In the genomic region with DNA sequence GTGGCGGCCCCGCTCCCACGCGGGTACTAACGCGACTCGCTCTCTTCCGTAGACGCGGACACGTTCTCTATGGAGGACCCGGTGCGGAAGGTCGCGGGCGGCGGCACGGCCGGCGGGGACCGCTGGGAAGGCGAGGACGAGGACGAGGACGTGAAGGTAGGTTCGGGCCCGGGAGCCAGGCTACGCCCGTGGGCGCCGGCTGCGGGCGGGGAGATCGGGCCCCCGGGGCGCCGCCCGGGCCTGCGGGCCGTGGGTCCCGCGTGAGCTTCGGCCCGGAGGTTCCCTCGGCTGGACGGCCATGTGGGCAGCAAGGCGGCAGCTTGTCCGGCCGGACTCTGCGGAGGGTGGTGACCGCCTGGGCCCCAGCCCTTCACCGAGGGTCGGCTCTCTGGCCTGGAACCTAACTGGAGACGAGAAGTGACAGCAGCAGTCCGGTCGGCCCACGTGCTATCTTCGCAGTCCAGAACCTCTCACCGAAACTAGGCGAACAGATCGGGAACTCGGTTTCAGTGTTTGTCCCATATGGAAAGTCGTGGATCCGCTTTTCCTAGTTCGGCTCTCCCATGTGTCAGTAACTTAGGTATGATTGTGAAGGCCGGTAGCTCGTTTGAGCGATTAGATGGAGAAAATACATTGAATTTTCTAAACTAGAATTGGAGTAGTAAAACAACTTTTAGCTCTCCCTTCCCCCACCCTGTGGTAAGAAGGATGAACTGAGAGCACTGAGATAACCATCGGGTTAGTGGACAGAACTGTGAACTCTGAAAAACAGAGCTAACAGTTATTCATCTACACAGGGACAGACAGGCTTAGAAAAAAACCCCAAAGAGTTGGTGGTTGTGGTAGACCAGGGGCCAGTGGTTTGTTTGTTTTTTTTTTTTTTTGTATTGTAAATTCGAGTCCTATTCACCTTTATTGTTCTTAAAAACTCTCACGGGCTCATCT, we compare ENCODE assay signal across 8 mouse cellular contexts. TPM values are rescaled to one million over a fixed set of nuclear protein-coding genes. Genes with fewer than 3 reads are reported as not detected.
DNase-seq lines count a peak whose midpoint lies in the region; ATAC-seq and TF ChIP-seq lines count a peak whose summit lies in the region.

No protein-coding gene starts in this region.

- H3K27ac ChIP-seq in embryonic facial prominence, embryonic 12.5 days, result peak overlapping the region; percentile 91
- H3K27ac ChIP-seq in heart, embryonic 11.5 days (ENCODE audit: low read depth, low read length), result peak overlapping the region; percentile 91
- H3K27ac ChIP-seq in lung, embryonic 16.5 days (ENCODE audit: low read length), result peak overlapping the region; percentile 82

- 1% methylated on average over 70 of the region's 71 CpGs for WGBS in embryonic facial prominence, embryonic 12.5 days
- WGBS in heart, embryonic 11.5 days (ENCODE audit: insufficient replicate concordance), result 1% methylated on average over 56 of the region's 71 CpGs
- under 1% methylated on average over 64 of the region's 71 CpGs for WGBS in lung, embryonic 16.5 days

- H3K36me3 ChIP-seq in G1E (replicated peaks), result peaks cover 23% of the 10 kb centered on the region
- H3K36me3 ChIP-seq in embryonic facial prominence, embryonic 12.5 days, result no peaks in the 10 kb centered on the region
- no peaks in the 10 kb centered on the region for H3K36me3 ChIP-seq in heart, embryonic 11.5 days (ENCODE audit: control insufficient read depth, insufficient read depth, low read length)
- no peaks in the 10 kb centered on the region for H3K36me3 ChIP-seq in lung, embryonic 16.5 days (ENCODE audit: control insufficient read depth, insufficient read depth, low read length)

- peak overlapping the region; percentile 75 for H3K4me2 ChIP-seq in embryonic facial prominence, embryonic 12.5 days (replicated peaks)
- H3K4me2 ChIP-seq in heart, embryonic 11.5 days, result peak overlapping the region; percentile 87
- H3K4me2 ChIP-seq in lung, embryonic 16.5 days (ENCODE audit: low read depth, low read length), result peak overlapping the region; percentile 75

- DNase-seq in A20 (ENCODE audit: low read depth, low spot score), result peak; percentile 61
- no peak for DNase-seq in G1E (ENCODE audit: low spot score)
- peak; percentile 19 to 63 for DNase-seq in kidney, postnatal 36 days
- DNase-seq in thymus, postnatal 0 days (ENCODE audit: low spot score), result no peak

- no peaks in the 10 kb centered on the region for H3K9me3 ChIP-seq in G1E (replicated peaks)
- H3K9me3 ChIP-seq in embryonic facial prominence, embryonic 12.5 days, result no peaks in the 10 kb centered on the region
- H3K9me3 ChIP-seq in heart, embryonic 11.5 days (replicated peaks; ENCODE audit: control insufficient read depth, low read length), result no peaks in the 10 kb centered on the region
- H3K9me3 ChIP-seq in lung, embryonic 16.5 days (ENCODE audit: control insufficient read depth, low read length), result no peaks in the 10 kb centered on the region

- peaks cover 30% of the 10 kb centered on the region for H3K4me1 ChIP-seq in G1E (ENCODE audit: insufficient read depth, low read depth, low read length)
- H3K4me1 ChIP-seq in embryonic facial prominence, embryonic 12.5 days, result no peaks in the 10 kb centered on the region
- peaks cover 5% of the 10 kb centered on the region for H3K4me1 ChIP-seq in heart, embryonic 11.5 days (ENCODE audit: control insufficient read depth, insufficient read depth, low read length)
- H3K4me1 ChIP-seq in lung, embryonic 16.5 days (replicated peaks; ENCODE audit: control insufficient read depth, insufficient read depth, low read length), result peaks cover 5% of the 10 kb centered on the region; the same call in 1 of the 2 replicates

- peak overlapping the region; percentile 93 for H3K4me3 ChIP-seq in G1E (ENCODE audit: low read depth, low read length)
- H3K4me3 ChIP-seq in embryonic facial prominence, embryonic 12.5 days, result peak overlapping the region; percentile 86
- H3K4me3 ChIP-seq in heart, embryonic 11.5 days (ENCODE audit: low read depth, low read length), result peak overlapping the region; percentile 80
- H3K4me3 ChIP-seq in lung, embryonic 16.5 days (ENCODE audit: low read length), result peak overlapping the region; percentile 69

- TF ChIP-seq CTCF in G1E (IDR thresholded peaks at IDR 0.05; ENCODE audit: low read depth, low read length), result no peak

- H3K9ac ChIP-seq in embryonic facial prominence, embryonic 12.5 days, result peak overlapping the region; percentile 91
- peak overlapping the region; percentile 95 for H3K9ac ChIP-seq in heart, embryonic 11.5 days (ENCODE audit: low read depth, low read length)
- peak overlapping the region; percentile 74 for H3K9ac ChIP-seq in lung, embryonic 16.5 days (ENCODE audit: low read length)

- H3K27me3 ChIP-seq in G1E (ENCODE audit: insufficient read depth, low read length), result no peaks in the 10 kb centered on the region
- H3K27me3 ChIP-seq in embryonic facial prominence, embryonic 12.5 days, result no peaks in the 10 kb centered on the region
- no peaks in the 10 kb centered on the region for H3K27me3 ChIP-seq in heart, embryonic 11.5 days (ENCODE audit: control insufficient read depth, insufficient read depth, low read length)
- no peaks in the 10 kb centered on the region for H3K27me3 ChIP-seq in lung, embryonic 16.5 days (ENCODE audit: control insufficient read depth, insufficient read depth, low read depth, low read length)

- ATAC-seq in G1E (ENCODE audit: extremely low read depth, insufficient number of reproducible peaks, low FRiP score, poor library complexity, severe bottlenecking), result 0 out of 2 replicates have a peak, but pooled peaks have one; percentile 32
- peak; percentile 67 for ATAC-seq in embryonic facial prominence, embryonic 12.5 days (ENCODE audit: insufficient number of reproducible peaks, insufficient read depth, low FRiP score, low TSS enrichment)
- peak; percentile 46 for ATAC-seq in heart, embryonic 11.5 days (replicated peaks; ENCODE audit: insufficient number of reproducible peaks, low FRiP score, low TSS enrichment)
- peak; percentile 55 for ATAC-seq in lung, embryonic 16.5 days (ENCODE audit: low read depth)
- 0 out of 2 replicates have a peak, but pooled peaks have one; percentile 0 for ATAC-seq in neutrophil, adult 5-6 weeks (ENCODE audit: extremely low read depth, insufficient number of reproducible peaks, low FRiP score, poor library complexity, severe bottlenecking)

RNA-seq across cellular contexts. Expression of a gene that starts 0.7 kb away (rescaled TPM):
- 23.0 and 27.0 TPM in 2 replicates for total RNA-seq in G1E (2014; fragmentation: Nextera tagmentation)
- total RNA-seq in G1E (2017), result 8.4 and 9.5 TPM in 2 replicates
- 35.5 and 95.2 TPM in 2 replicates for polyA plus RNA-seq in G1E (2012)
- 13.5 and 14.3 TPM in 2 replicates for polyA plus RNA-seq in embryonic facial prominence, embryonic 12.5 days (2016; fragmentation: Nextera tagmentation; extraction: Ambion mirVana)
- polyA plus RNA-seq in heart, embryonic 11.5 days (2014; fragmentation: Nextera tagmentation; extraction: Ambion mirVana), result 13.9 and 15.9 TPM in 2 replicates
- polyA plus RNA-seq in lung, embryonic 16.5 days (2015; fragmentation: Nextera tagmentation; extraction: Ambion mirVana), result 9.1 and 9.7 TPM in 2 replicates
- total RNA-seq in neutrophil, adult 5-6 weeks (2017), result 22.3 and 23.2 TPM in 2 replicates
- 11.4 and 14.8 TPM in 2 replicates for polyA plus RNA-seq in thymus, postnatal 0 days (2015; fragmentation: Nextera tagmentation; extraction: Ambion mirVana)

Comparison
In these comparisons a context has a peak if more than half of its experiments do, and no peak if none do; other contexts are left out.
1. DNase-seq: peak in A20 (single experiment) and kidney, postnatal 36 days (2 of 2); none in G1E (single experiment) and thymus, postnatal 0 days (single experiment).
2. ATAC-seq: peak in every context shown above with its lines; median percentile 67 in embryonic facial prominence, embryonic 12.5 days; 55 in lung, embryonic 16.5 days; 46 in heart, embryonic 11.5 days; 32 in G1E; 0 in neutrophil, adult 5-6 weeks.
3. Peak in every context shown above with its lines, with median percentiles within 50 percentile points of each other: H3K4me3 ChIP-seq, H3K27ac ChIP-seq, H3K4me2 ChIP-seq and H3K9ac ChIP-seq.